Mouse (Mus musculus): ENCODE measurements around the gene Cog1. TPM values are rescaled to one million over a fixed set of nuclear protein-coding genes. Genes with fewer than 3 reads are reported as not detected.
A peak's percentile ranks its signal among the peaks of the same experiment; 100 is the strongest.

Cog1 gene
- total RNA-seq (2021) = 10 to 100 TPM; 20.1 to 25.0 TPM
- long read RNA-seq, experiment 1, transcript Cog1-201 (14 exons, 3,935 nt) = major isoform, 38 of 105 reads
- long read RNA-seq, experiment 1, partial matches to known transcripts = 12 of 105 reads
- long read RNA-seq, experiment 1, other reads (novel, unspliced or antisense) = 55 of 105 reads
- long read RNA-seq, experiment 2, transcript Cog1-201 (14 exons, 3,935 nt) = major isoform, 26 of 75 reads
- long read RNA-seq, experiment 2, partial matches to known transcripts = 8 of 75 reads
- long read RNA-seq, experiment 2, other reads (novel, unspliced or antisense) = 41 of 75 reads

DNA sequence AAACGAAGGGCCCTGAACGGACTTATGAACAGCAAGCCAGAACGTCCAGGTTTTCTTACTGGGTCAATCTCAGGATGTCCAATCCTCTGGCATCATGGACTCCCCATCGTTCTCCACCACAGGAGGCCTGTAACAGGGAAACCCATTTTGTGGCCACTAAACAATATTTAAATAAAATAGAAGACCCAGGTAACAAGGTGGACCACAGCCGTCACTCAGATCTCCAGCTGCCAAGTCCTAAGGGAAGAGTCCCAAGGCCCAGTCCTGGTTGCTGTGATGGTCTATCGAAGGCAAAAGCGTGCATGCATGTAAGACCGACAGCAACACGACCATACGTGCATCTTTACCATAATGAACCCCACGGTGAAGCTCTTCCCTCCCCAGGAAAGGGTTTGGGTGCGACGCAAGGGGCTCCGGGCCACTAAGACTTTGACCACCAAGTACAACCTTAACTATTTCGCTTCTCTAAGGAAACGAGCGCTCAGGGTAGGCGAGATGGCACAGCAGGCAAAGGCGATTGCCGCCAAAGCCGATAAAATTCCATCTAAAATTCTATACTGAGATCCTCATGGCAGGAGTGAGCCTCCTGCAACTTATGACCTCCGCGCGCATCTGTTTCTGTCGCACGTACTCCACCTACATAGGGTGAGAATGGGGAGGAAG is at the start of gene Cog1:
TSS of gene Cog1 (plus strand) at position 480 of the 663 bp plus-strand sequence.
- no peak for DNase-seq

DNA sequence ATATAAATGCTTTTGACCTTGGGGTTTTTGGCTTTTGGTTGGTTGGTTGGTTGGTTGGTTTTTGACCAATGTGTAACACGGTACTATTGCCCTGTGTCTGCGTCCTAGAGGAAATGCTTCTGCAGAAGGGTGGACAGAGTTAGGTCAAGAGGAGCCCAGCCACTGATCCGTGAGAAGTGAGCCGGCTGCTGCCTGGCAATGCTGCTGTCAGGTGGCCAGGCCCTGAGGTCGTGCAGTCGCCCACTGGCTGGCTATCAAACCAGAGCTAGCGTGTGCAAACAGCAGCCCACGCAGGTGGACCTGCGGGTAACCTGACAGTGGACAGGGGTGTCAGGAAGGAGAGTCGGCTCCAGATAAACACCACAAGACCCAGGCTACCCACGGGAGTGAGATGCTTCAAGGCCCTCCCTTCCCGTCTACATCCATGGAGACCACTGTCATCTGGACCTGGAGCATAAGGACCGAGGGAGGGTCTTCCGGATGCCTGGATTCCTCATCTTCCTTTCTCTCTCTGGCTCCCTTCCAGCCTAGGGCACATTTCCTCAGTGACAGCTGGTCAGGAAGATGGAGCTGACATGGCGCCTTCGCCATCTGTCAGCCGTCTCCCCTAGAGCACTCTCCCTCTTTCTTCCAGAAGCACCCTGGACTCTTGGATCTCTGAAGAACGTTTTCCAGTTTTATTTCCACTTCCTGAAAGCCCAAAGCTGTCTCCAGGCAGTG is 48.3 kb upstream of the Cog1 start:
- DNase-seq = no peak

DNA sequence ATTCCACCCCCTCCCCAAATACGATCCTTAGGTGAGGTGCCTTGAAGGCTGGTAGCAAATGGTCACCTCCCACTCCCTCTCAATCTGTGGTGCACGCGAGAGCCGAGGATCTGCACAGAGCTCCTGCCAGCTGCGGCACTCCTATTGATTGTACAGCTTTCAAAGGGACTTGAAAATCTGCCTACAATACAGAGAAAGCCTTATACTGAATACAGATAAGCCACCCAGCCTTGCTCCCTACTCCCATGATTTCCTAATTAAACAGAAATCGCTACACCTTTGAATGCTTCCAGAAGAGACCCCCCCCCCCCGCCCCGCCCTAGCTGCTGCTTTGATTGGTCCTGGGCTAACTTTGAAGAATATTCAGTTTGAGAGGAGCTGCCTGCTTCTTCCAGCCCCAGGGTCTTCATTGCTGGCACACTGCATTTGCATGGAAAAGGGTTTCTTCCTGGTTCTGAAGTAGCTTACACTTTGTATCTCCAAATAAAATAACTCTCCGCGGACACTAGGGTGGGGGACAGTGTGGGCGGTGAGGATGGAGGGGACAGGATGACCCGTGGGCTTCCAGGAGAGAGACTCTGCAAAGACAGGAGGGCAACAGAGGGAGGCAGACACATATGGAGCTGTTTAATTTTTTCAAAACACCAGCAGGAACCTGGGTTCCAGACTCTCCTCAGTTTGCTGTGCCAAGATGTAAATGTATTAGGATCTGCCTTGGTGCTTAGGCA is 47.2 kb upstream of the Cog1 start:
- DNase-seq = no peak

DNA sequence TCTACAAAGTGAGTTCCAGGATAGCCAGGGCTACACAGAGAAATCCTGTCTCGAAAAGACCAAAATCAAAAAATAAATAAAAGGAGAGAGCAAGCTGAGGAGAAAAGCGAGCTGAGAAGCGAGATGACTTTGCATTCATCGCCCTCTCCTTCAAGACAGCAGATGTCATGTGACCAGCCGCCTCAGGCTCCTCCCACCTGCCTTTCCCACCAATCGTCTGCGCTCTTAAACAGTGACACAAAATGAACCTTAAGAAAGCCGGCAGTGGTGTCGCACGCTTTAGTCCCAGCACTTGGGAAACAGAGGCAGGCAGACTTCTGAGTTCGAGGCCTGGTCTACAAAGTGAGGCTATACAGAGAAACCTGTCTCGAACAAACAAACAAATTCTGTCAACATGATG is 41.4 kb upstream of the Cog1 start:
- DNase-seq = no peak

DNA sequence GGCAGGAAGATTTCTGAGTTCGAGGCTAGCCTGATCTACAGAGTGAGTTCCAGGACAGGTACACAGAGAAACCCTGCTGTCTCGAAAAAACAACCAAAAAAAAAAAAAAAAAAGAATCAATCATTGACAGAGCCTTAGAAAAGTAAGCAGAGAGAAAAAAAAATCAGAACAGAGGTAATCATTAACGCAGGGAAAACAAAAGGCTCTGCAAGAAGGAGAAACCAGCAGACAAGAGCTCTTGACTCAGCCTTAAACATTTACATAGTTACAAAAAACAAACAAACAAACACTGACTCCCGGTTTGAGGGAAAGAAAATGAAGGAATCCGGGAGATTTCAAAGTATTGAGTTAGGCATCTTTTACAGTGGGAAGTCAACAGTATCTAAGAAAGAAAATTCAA is 39.4 kb upstream of the Cog1 start:
- DNase-seq = no peak

DNA sequence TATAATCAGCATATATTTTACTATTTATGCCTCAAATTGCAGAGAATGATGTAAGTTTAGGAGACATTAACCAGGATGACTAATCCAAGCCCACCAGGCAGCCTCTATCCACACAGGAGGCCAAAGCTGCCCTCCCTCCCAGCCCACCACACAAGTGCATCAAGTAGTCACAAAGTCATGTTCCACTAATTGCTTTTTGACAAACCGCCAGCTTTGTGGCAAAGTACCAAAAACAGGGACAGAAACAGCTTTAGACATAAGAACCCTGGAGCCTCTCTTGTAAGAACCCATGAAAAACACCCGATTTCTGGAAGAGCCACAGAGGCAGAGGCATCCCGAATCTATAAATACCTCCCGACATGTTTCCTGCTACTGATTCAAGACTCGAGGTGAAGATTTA is 38.7 kb upstream of the Cog1 start:
- peak; percentile 44 for DNase-seq

DNA sequence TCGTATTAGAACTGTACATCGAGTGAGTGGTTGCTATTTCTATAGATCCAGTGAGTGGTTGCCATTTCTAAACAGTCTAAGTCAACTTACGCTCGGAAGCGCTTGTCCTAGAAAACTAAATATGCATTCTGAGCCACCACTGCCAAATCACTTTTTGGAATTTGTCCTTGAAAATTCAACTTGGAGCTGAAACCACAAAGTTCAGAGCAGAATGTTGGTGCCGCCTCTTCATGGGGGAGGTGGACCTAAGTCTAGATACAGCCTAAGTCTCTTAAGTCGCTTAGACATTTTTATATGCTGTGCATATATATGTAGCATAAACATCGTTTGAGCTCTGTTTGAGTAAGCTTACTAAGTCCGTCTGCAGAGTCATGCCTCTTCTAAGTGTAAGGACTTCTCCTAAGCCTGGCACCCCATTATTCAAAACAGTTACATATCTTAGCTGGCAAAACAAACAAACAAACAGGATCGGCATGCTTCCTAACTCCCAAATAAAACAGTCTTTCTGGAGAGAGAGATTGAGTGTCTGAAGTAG is 37.8 kb upstream of the Cog1 start:
- DNase-seq = no peak

DNA sequence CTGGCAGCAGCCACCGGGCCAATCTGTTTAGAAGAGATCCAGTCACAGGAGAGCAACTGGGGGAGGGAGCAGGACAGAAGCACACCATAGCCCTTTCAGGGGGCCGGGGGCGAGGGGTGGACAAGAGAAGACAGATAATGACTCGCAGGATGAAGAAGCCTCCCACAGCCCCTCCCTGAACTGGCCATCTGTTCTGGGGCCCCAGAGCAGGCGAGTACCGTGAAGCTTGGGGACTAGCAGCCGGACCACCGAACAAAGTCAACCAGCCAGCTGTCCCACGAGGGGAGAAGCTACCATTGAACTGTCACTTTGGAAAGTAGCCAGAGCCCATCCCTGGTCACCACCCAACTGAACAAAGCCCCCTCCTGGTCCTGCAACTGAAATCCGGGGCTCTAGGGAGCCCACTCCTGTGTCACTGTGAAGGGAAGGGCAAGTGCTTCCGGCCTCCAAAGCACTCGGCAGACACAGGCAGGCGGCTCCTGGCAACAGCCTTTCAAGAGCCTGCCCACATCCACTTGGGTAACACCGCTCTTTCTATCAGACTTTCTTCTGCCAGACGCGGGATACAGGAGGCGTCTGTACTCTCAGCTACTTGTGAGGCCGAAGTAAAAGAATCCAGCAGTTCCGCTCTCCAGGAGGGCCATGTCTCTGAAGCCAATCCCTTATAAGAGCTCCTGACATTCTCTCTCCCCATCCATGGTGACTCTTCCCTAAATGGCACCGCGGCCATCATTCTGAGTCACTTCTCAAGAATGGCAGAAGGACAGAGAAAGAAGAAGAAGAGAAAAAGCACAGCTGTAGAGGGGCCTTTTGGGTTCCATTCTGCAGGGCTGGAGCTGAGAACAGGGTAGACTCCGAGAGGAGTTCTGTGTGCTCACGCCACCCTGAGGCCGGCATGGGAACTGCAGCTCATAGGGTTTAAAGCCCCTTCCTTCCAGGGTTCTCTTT is 37.0 kb upstream of the Cog1 start:
- peak; percentile 63 for DNase-seq

DNA sequence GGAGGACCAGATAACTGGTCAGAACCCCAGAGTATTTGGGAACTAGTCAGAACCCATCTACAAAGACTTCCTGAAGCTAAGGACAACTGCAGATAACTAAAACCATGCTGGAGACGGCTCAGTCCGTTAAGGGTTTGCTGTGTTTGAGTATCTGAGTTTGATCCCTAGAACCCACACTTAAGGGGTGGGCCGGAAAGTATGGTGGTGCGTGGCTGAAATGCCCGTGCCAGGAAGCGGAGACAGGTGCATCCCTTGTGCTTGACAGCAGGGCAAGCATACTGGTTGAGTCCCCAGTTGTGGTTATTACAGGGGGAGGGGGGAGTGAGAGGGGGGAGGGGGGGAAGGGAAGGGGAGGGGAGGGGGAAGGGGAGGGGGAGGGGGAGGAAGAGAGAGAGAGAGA is 34.5 kb upstream of the Cog1 start:
- no peak for DNase-seq

DNA sequence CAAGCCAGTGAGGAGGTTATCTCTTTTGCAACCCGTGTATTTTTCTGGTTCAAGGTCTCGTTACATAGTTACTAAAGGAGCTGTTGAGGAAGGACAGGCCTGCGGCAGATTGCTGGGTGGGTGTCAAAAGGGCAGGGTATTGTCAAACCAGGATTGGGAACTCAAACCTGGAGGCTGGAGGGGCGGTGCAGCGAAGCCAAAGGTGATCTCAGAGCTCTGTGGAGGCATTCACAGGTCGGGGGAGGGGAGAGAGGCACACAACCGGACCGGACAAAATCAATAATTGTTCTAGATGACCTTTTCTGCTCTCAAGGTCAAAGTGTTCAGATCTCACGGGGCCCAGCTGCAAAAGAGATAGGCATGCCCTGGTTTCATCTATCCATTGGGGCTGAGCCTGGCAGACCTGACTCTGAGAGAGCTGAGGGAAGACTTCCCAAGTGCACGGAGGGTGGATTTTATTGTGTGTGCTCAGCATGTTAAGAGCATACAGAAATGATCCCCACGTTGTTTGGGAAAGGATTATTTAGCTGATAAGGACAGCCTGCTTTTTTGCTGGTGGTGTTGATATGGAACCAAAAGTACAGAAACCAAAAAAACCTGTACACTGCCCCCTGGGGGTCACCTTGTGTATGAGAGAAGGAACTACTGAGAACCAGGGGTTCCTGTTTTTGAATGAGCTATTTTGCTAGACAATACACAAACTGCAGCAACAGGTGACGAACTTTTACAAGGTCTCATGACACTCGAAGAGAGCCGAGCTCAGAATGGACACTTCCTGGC is 31.6 kb upstream of the Cog1 start:
- peak; percentile 79 for DNase-seq

DNA sequence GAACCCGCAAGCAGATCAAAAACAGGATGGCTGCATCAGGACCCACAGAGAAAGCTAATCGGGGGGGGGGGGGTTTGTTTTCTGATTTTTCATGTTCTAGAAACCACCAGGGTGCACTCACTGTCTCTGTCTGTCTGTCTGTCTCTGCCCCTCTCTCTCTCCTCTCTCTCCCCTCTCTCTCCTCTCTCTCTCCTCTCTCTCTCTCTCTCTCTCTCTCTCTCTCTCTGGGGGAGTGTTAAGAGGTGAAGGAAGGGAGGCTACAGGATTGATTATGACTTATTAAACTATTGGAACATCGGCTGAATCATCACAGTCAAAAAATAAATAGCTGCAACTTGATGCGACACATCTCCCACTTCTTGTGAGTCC is 30.7 kb upstream of the Cog1 start:
- DNase-seq = no peak

DNA sequence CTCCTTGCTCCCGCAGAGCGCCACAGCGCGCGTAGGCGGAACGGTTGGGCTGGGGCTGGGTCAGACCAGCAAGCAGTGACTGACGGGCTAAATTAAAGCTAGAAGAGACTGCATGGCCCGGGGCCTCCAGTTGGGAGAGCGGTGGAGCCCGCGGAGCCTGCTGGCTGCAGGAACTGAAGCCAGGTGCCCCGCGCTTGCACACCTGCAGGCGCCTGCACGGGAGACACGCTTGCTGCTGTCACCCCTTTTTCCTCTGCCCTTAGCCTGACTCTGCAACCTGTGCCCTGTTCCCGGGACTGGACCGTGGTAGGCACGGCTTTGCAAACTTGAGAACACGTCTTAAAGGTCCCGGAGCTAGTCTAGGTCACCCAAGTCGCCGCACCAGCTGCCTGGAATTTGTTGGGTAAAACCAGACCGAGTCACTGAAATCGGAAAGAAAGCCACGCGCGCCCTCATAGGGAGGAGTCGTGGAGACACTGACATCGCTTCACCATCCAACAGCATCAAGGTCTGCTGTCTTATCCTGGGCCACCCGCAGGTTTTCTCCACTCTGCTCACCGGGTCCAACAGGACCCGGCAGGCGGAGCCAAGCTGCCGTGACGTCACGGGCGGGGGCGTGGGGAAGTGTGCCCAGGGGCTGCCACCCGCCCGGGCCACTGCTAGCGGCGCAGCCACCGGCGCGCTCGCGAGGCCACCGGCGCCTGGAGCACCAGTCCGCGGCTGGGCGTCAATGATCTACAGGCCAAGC is 30.1 kb upstream of the Cog1 start, which contains the start of gene Sstr2:
TSS of gene Sstr2 (plus strand) at position 671 of the 748 bp plus-strand sequence.
- peak; percentile 66 for DNase-seq

DNA sequence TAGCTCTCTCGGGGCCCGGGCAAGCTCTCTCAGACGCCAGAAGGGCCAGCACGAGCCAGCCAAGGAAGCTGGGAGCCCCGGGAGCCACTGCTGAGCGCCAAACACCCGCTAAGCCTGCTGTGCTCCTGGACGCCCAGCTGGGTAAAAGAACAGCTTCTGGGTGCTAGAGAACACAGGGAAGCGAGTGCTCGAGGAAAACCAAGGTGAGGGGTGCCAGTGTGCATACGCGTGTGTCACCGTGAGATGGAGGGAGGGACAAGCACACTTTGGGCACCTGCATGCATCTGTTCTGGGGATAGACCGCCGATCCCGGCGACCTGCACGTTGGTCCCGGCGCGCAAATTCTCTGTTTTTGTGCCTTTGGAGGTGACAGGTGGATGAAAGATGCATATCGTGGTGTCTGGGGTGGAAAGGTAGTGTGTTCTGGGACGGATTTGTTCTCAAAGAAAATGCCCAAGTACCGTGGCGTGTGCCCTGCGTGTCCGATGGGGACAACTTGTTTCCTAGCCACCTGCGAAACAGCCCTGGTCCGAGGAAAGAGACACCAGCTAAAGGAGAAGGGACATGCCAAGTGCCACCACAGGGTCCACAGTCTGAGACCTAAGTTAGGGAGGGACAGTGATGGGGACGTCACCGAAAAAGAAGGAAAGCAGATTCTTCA is 29.4 kb upstream of the Cog1 start:
- no peak for DNase-seq

DNA sequence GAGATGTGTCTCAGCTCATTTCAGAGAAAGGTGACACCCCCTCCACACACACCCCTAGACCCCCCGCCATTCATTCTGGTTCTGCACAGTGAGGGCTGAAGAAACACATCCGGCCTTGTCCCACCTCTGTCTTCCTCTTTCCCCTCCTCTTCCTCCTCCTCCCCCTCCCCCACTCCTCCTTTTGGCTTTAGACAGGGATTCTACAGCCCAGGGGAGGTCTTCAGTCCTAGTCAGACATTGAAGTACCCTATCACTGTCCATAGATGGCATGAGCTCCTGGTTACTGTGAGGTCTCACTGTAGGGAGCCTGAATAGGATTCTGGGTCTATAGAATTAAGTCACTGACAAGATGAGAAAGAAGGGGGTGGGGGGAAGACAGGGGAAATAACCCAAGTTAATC is 28.0 kb upstream of the Cog1 start:
- DNase-seq = no peak

DNA sequence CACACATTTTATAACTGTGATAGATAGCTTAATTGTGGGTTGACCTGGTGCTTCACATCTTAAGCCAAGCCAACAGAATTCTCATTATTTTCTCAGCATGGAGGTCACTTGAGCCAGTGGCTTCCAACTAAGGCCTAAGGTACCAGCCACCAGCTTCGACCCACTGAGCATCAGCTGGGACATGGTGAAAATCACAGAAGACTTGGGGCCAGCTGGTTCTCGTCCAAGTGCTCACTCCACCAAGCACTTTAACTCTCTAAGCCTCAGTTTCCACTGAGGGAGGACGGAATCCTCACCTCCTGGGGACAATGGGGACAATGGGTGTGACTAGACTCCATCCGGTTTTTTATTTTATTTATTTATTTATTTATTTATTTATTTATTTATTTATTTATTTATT is 26.9 kb upstream of the Cog1 start:
- DNase-seq = no peak

DNA sequence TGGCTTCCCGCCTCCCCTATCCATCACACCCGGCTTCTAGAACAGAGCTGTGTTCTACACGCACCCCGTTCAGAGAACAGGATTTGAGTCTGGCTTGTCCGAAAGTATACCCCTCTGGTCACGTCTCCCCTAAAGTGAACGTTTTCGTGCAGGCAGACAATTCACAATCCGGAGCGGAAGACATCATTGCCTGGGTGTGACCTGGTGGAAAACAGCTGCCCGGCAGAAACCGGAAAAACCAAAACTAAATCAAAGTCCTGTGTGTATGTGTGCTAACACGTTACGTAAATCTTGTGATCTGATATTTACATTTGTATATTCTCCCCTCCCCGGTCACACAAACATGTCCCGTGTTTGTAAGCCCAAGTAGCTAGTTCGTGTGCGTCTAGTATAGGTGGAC is 23.5 kb upstream of the Cog1 start:
- DNase-seq = no peak

DNA sequence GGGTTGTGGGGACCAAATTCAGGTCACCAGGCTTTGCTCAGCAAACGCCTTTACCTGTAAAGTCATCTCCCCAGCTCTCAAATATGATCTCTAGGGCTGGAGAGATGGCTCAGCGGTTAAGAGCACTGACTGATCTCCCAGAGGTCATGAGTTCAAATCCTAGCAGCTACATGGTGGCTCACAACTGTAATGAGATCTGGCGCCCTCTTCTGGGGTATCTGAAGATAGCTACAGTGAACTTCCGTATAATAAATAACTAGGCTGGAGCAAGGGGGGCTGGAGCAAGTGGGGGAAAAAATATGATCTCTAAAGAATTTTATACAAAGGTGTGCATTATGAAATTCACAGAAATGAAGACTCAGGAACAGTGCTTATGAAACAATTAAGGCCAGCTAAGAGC is 21.2 kb upstream of the Cog1 start:
- DNase-seq = no peak

DNA sequence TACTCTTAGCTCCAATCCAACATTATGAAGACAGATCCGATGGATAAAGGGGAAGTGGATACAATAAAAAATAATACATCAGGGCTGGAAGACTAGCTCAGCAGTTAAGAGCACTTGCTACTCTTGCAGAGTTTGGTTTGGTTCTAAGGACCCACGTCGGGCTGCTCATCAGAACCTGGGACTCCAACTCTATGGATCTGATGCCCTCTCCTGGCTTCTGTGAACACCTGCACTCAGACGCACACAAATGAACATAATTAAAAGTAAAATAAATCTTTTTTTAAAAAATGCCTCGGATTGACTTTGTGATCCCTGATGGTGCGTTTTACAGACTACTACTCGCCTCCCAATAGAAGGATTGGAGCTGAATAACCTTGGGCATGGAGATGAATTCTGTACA is 18.3 kb upstream of the Cog1 start:
- no peak for DNase-seq

DNA sequence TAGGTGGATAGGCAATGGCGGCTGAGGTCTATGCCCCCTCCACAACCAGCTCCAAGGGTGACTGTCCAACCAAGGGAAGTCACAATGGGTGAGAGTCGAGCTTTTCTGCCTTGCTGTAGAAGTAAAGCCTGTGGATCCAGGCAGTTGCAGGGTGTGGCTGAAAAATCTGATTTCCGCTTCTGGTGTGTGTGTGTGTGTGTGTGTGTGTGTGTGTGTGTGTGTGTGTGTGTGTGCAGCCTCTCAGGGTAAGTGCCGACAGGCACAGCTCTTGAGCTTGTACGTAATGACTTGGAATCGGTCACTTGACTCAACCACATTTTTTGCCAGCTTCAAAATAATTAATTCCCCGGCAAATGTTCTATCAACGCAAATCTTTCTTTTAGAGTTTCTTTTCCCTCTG is 17.7 kb upstream of the Cog1 start:
- no peak for DNase-seq
